Comparison of ENCODE assay signal across 17 mouse cellular contexts in genomic region chr4:119750157-119750556, GRCm38 (mm10). TPM values are rescaled to one million over a fixed set of nuclear protein-coding genes. Genes with fewer than 3 reads are reported as not detected.
A peak's percentile ranks its signal among the peaks of the same experiment; 100 is the strongest.
DNase-seq lines count a peak whose midpoint lies in the region; ATAC-seq and TF ChIP-seq lines count a peak whose summit lies in the region.
"Had no signal": no experiment of that assay in that cellular context is flagged by ENCODE, and none has a peak within 500 bp of the region (broad histone marks: within the 10 kb centered on the region; RNA-seq: fewer than 3 reads in every experiment).

No protein-coding gene starts in this region.

- no peak overlapping the region for H3K27ac ChIP-seq in heart, adult 2 months
- no peak overlapping the region for H3K27ac ChIP-seq in liver, embryonic 11.5 days (ENCODE audit: low read depth, low read length)
- H3K27ac ChIP-seq in kidney, embryonic 14.5 days (ENCODE audit: low read depth, low read length): no peak overlapping the region
- H3K27ac ChIP-seq: forebrain, embryonic 10.5 days; gastrocnemius, adult 2 months; limb, embryonic 12.5 days; macrophage; neural tube, embryonic 12.5 days had no signal

- TF ChIP-seq POLR2A in heart, adult 2 months (IDR thresholded peaks at IDR 0.05; ENCODE audit: insufficient read depth, low read depth, low read length): no peak

- peak; percentile 78 for DNase-seq in heart, adult 11 months
- DNase-seq in heart, adult 2 months: no peak
- DNase-seq in thymus, postnatal 0 days (ENCODE audit: low spot score): peak; percentile 33
- no peak for DNase-seq in thymus, postnatal 14 days
- DNase-seq in liver, embryonic 11.5 days (ENCODE audit: low spot score): no peak
- no peak for DNase-seq in cerebellum, postnatal 14 days
- no peak for DNase-seq in adrenal gland, postnatal 14 days
- DNase-seq: adrenal gland, adult 8-10 months; cerebellum, postnatal 25 days; kidney, adult 9 months had no signal

- intact Hi-C loops in heart, adult 2 months (cut with DNase I): no loop called here

- H3K36me3 ChIP-seq in heart, adult 2 months (ENCODE audit: control insufficient read depth, insufficient read depth, low read length): no peaks in the 10 kb centered on the region
- no peaks in the 10 kb centered on the region for H3K36me3 ChIP-seq in liver, embryonic 11.5 days (ENCODE audit: control insufficient read depth, insufficient read depth, low read length)
- no peaks in the 10 kb centered on the region for H3K36me3 ChIP-seq in kidney, embryonic 14.5 days (ENCODE audit: control insufficient read depth, insufficient read depth, low read length)
- H3K36me3 ChIP-seq: forebrain, embryonic 10.5 days; heart, embryonic 15.5 days; limb, embryonic 12.5 days; neural tube, embryonic 12.5 days had no signal

- no peak for TF ChIP-seq CTCF in heart, adult 2 months (IDR thresholded peaks at IDR 0.05)

- H3K27me3 ChIP-seq in heart, adult 2 months (ENCODE audit: control insufficient read depth, insufficient read depth, low read length): no peaks in the 10 kb centered on the region
- H3K27me3 ChIP-seq in liver, embryonic 11.5 days (replicated peaks; ENCODE audit: control insufficient read depth, insufficient read depth, low read length): no peaks in the 10 kb centered on the region
- no peaks in the 10 kb centered on the region for H3K27me3 ChIP-seq in kidney, embryonic 14.5 days (ENCODE audit: control insufficient read depth, insufficient read depth, low read length)
- H3K27me3 ChIP-seq: heart, embryonic 15.5 days; limb, embryonic 12.5 days; neural tube, embryonic 12.5 days had no signal

- H3K4me2 ChIP-seq in liver, embryonic 11.5 days: no peak overlapping the region
- H3K4me2 ChIP-seq in kidney, embryonic 14.5 days (replicated peaks; ENCODE audit: low read depth, low read length): no peak overlapping the region
- H3K4me2 ChIP-seq: heart, embryonic 15.5 days; limb, embryonic 12.5 days; neural tube, embryonic 12.5 days had no signal

- H3K4me3 ChIP-seq in heart, adult 2 months: no peak overlapping the region
- H3K4me3 ChIP-seq in liver, embryonic 11.5 days (ENCODE audit: low read depth, low read length): no peak overlapping the region
- no peak overlapping the region for H3K4me3 ChIP-seq in kidney, embryonic 14.5 days (ENCODE audit: low read length)
- H3K4me3 ChIP-seq: forebrain, embryonic 10.5 days; gastrocnemius, adult 2 months; heart, embryonic 15.5 days; limb, embryonic 12.5 days; neural tube, embryonic 12.5 days had no signal

- 66% methylated on average over 4 of the region's 4 CpGs for WGBS in heart, adult 2 months
- 31% methylated on average over 4 of the region's 4 CpGs for WGBS in liver, embryonic 11.5 days
- 34% methylated on average over 4 of the region's 4 CpGs for WGBS in kidney, embryonic 14.5 days

- no peaks in the 10 kb centered on the region for H3K79me2 ChIP-seq in heart, adult 2 months (replicated peaks; ENCODE audit: control insufficient read depth, insufficient read depth, low read length)

- H3K4me1 ChIP-seq in heart, adult 2 months (ENCODE audit: control insufficient read depth, insufficient read depth, low read length): peaks cover 8% of the 10 kb centered on the region
- H3K4me1 ChIP-seq in liver, embryonic 11.5 days (replicated peaks; ENCODE audit: control insufficient read depth, insufficient read depth, low read length): no peaks in the 10 kb centered on the region
- H3K4me1 ChIP-seq in kidney, embryonic 14.5 days (ENCODE audit: control insufficient read depth, insufficient read depth, low read length): no peaks in the 10 kb centered on the region
- H3K4me1 ChIP-seq: limb, embryonic 12.5 days; neural tube, embryonic 12.5 days had no signal

- TF ChIP-seq EP300 in heart, adult 2 months (IDR thresholded peaks at IDR 0.05; ENCODE audit: insufficient read depth, low read depth, low read length): no peak

- ATAC-seq in liver, embryonic 11.5 days (replicated peaks; ENCODE audit: low FRiP score): peak; percentile 81
- ATAC-seq in kidney, embryonic 14.5 days (ENCODE audit: low FRiP score, low TSS enrichment): no peak

- H3K9ac ChIP-seq in heart, adult 2 months (ENCODE audit: low read depth, low read length): no peak overlapping the region
- H3K9ac ChIP-seq in liver, embryonic 11.5 days (ENCODE audit: low read depth, low read length): no peak overlapping the region
- no peak overlapping the region for H3K9ac ChIP-seq in kidney, embryonic 14.5 days (ENCODE audit: low read depth, low read length)
- H3K9ac ChIP-seq: heart, embryonic 15.5 days; limb, embryonic 12.5 days; neural tube, embryonic 12.5 days had no signal

- H3K9me3 ChIP-seq in liver, embryonic 11.5 days (ENCODE audit: control insufficient read depth, low read length): no peaks in the 10 kb centered on the region
- H3K9me3 ChIP-seq in kidney, embryonic 14.5 days (ENCODE audit: control insufficient read depth, low read length): no peaks in the 10 kb centered on the region
- H3K9me3 ChIP-seq: forebrain, embryonic 10.5 days; heart, embryonic 15.5 days; limb, embryonic 12.5 days; neural tube, embryonic 12.5 days had no signal

RNA-seq across cellular contexts. Expression of gene Hivep3, which starts 16.6 kb away (rescaled TPM):
- total RNA-seq in heart, adult 2 months (2021): 1 to 10 TPM; 5.1 to 8.2 TPM
- 6.0 and 9.3 TPM in 2 replicates for polyA plus RNA-seq in heart, adult 2 months (2012; rRNA removed)
- 23.3 and 23.7 TPM in 2 replicates for polyA plus RNA-seq in thymus, postnatal 0 days (2015; fragmentation: Nextera tagmentation; extraction: Ambion mirVana)
- polyA plus RNA-seq in liver, embryonic 11.5 days (2014; fragmentation: Nextera tagmentation; extraction: Ambion mirVana): 2.7 and 2.9 TPM in 2 replicates
- polyA plus RNA-seq in kidney, embryonic 14.5 days (2014; fragmentation: Nextera tagmentation; extraction: Ambion mirVana): 6.3 and 6.6 TPM in 2 replicates
- total RNA-seq in adrenal gland, postnatal 14 days (2021): 9.4 and 10.0 TPM in 2 replicates

Comparison
In these comparisons a context has a peak if more than half of its experiments do, and no peak if none do; other contexts are left out.
1. DNase-seq: peak in heart, adult 11 months (single experiment) and thymus, postnatal 0 days (single experiment); none in heart, adult 2 months (0 of 2), thymus, postnatal 14 days (single experiment), liver, embryonic 11.5 days (single experiment), cerebellum, postnatal 14 days (0 of 2) and adrenal gland, postnatal 14 days (single experiment).